Mouse (Mus musculus) left cerebral cortex, postnatal 14 days (tissue): Measurements from ENCODE around the gene Spop. TPM values are rescaled to one million over a fixed set of nuclear protein-coding genes. Genes with fewer than 3 reads are reported as not detected.

Source experiments
- DNase-seq, 2 experiments: peaks; one replicate each; pipeline ENCODE4 v3.0.0; 2021 to 2022; ENCODE audit warnings: low spot score in 2 of 2, mixed read lengths in 1 of 2
- intact Hi-C: fragments of 180-260 bp; cut with DNase I; formaldehyde crosslinking; loops from one replicate; pipeline ENCODE4 v1.15.1; 2025
- total RNA-seq, 2 experiments: library from RNA; stranded (reverse); gene quantifications; 2 replicates each; pipeline ENCODE4 v1.2.3; 2021

The Spop gene
- total RNA-seq, 2 experiments from 2014 or later: 156 to 160 TPM

DNA sequence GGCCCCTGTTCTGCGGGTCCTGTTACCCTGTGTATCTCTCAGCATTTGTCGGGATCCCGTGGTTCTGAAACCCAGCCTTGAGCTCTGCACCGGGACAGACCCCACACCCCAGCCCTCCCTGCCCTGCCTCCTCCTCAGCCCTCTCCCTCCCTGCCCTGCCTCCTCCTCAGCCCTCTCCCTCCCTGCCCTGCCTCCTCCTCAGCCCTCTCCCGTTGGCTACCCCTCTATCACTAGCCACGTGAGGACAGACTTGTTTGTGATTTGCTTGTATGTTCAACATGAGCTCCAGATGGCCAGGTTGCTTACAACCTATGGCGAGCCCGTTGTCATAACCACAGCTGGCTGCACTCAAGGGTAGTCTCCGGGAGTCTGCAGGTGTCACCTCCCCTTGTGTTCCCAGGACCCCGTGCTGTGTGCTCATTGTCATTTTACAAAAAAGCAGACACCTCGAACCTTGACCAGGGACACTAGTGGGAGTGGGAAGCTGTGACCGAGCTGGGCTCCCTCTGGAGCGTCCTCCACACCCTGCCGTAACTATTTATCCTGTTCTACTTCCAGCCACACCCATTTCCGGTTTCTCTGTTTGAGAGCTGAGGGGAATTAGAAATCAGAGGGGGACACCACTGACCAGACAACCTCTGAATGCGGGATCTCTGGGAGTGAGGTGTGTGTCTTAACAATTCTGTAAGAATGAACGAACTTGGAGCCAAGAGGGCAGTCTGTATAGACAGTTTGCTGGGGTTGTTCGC is 126.9 kb downstream of the Spop start:
- no peak for DNase-seq
- intact Hi-C loops: no loop called here

Other genes with a start within 250 kb of the Spop start
- gene Tac4, start 152.6 kb upstream of the Spop start, total RNA-seq: not detected
- gene Kat7, start 103.8 kb upstream of the Spop start, total RNA-seq: 10 to 100 TPM; 63.3 to 66.2 TPM
- gene Fam117a, start 77.1 kb upstream of the Spop start, total RNA-seq: 1 to 10 TPM; 2.1 to 4.0 TPM
- 10 to 100 TPM; 72.8 to 78.9 TPM for gene Slc35b1, start 29.4 kb upstream of the Spop start, total RNA-seq
- gene Nxph3, start 100.5 kb downstream of the Spop start, total RNA-seq: 10 to 100 TPM; 32.5 to 46.2 TPM
- gene Ngfr, start 173.7 kb downstream of the Spop start, total RNA-seq: 1 to 10 TPM in 1 of 2 experiments, under 1 TPM in 1; 0.94 to 2.0 TPM